Mouse (Mus musculus) stomach, postnatal 0 days (tissue): ENCODE measurements around the gene Serinc5. TPM values are rescaled to one million over a fixed set of nuclear protein-coding genes. Genes with fewer than 3 reads are reported as not detected.
A peak's percentile ranks its signal among the peaks of the same experiment; 100 is the strongest.

Experiments used
- ATAC-seq: fragments of 200-750 bp; cut with Nextera tagmentation; 2 replicates; pipeline ENCODE4 v1.8.0; 2017; ENCODE audit not compliant: low FRiP score, low TSS enrichment
- DNase-seq: peaks from one replicate; pipeline ENCODE4 v3.0.0-alpha.2; 2016; ENCODE audit warnings: low spot score
- H3K27ac ChIP-seq: fragments of 300-500 bp; sonication (generic); replicated peaks from 2 replicates; pipeline ENCODE4 v1.5.1; 2014; ENCODE audit warnings: mild to moderate bottlenecking, control low read depth
- H3K27me3 ChIP-seq: fragments of 300-500 bp; sonication (generic); 2 replicates; pipeline ENCODE4 v1.6.1; 2014; ENCODE audit warnings: low read length; ENCODE audit not compliant: control insufficient read depth, insufficient read depth
- H3K36me3 ChIP-seq: fragments of 300-500 bp; sonication (generic); 2 replicates; pipeline ENCODE4 v1.6.1; 2014; ENCODE audit warnings: low read length, mixed read lengths; ENCODE audit not compliant: control insufficient read depth, insufficient read depth
- H3K4me1 ChIP-seq: fragments of 300-500 bp; sonication (generic); replicated peaks from 2 replicates; pipeline ENCODE4 v1.6.1; 2014; ENCODE audit warnings: antibody characterized with exemption; ENCODE audit not compliant: control insufficient read depth, insufficient read depth
- H3K4me2 ChIP-seq: fragments of 300-500 bp; sonication (generic); replicated peaks from 2 replicates; pipeline ENCODE4 v1.6.1; 2014; ENCODE audit warnings: low read depth, mild to moderate bottlenecking, control low read depth, moderate library complexity
- H3K4me3 ChIP-seq: fragments of 300-500 bp; sonication (generic); 2 replicates; pipeline ENCODE4 v1.5.1; 2014; ENCODE audit warnings: low read depth, low read length, control low read depth
- H3K9ac ChIP-seq: fragments of 300-500 bp; sonication (generic); 2 replicates; pipeline ENCODE4 v1.6.1; 2014; ENCODE audit warnings: mild to moderate bottlenecking, low read length, control low read depth, mixed read lengths
- H3K9me3 ChIP-seq: fragments of 300-500 bp; sonication (generic); 2 replicates; pipeline ENCODE4 v1.6.1; 2016; ENCODE audit warnings: low read length; ENCODE audit not compliant: control insufficient read depth
- CTCF ChIP-seq: IDR thresholded peaks from 2 replicates; pipeline ENCODE4 v1.5.1; 2016; ENCODE audit warnings: antibody characterized with exemption, low read depth, mild to moderate bottlenecking, moderate library complexity
- EP300 ChIP-seq: optimal IDR thresholded peaks from 2 replicates; pipeline ENCODE3; 2016; ENCODE audit warnings: antibody characterized with exemption
- WGBS: fragments of 180-500 bp; shearing (Covaris S2); extraction: QIAGEN DNeasy Blood & Tissue Kit; methylation state at CpG from one replicate; pipeline ENCODE4 v1.1.7; 2014; 5-methylcytosine and 5-hydroxymethylcytosine counted together
- polyA plus RNA-seq: library from polyadenylated mRNA; unstranded; fragments of >200 nt; fragmentation: Nextera tagmentation; extraction: Ambion mirVana; gene quantifications from 2 replicates; pipeline ENCODE4 v1.2.1, GENCODE M21; 2015

Gene Serinc5
- polyA plus RNA-seq, 1 experiment from 2014 or later, result 14.5 TPM

DNA sequence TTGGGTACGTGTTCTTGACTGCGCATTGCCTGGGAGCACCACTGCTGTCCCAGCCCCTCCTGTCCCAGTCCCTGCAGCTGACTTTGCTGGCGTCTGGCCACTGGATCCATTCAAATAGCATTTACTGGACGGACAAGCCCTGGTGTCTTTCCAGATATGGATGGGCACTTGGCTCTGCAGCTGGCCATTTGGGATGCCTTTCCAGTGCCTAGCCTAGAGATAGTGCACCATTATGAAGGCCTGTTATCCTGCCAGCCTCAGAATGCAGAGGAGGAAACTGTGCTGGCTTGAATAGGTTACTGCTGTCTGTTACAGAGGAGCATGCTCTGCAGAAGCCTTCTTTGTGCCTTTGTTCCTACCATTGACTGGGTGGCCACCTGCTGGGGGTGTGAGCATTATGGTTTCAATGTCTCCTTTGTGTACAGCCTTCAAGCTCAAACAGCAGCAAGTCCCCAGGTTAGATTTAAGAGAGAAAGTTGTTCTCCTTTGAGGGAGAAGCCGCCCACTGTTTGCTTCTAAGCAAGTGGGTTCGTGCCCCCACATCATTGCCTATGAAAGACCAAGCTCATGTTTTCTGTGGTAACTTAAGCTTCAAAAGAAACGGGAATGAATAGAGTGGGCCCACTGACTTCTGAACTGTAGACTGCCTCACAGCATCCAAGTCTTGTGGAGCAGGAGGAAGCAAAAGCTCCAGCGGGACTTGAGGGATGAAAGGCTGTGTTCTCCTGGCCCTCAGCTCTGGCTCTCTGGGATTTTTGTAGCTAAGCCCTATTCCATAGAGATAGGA lies 92.5 kb downstream of the Serinc5 start:
- Histone ChIP-seq H3K9me3 (no peaks in the 10 kb centered on the region), H3K27ac (no peak overlapping the region), H3K9ac (no peak overlapping the region), H3K36me3 (0 out of 2 replicates have a peak, but pooled peaks cover 6% of the 10 kb centered on the region), H3K4me1 (no peaks in the 10 kb centered on the region), H3K27me3 (no peaks in the 10 kb centered on the region), H3K4me2 (no peak overlapping the region), H3K4me3 (no peak overlapping the region)
- ATAC-seq, result no peak
- TF ChIP-seq CTCF (peak; percentile 49), EP300 (no peak)
- DNase-seq, result peak; percentile 20
- 56% methylated on average over 8 of the region's 8 CpGs for WGBS

GRCm38 (mm10) chr13:92704189-92704588 lies 93.3 kb downstream of the Serinc5 start:
- Histone ChIP-seq H3K9me3 (no peaks in the 10 kb centered on the region), H3K4me3 (no peak overlapping the region), H3K4me1 (no peaks in the 10 kb centered on the region), H3K27ac (no peak overlapping the region), H3K4me2 (no peak overlapping the region), H3K36me3 (0 out of 2 replicates have a peak, but pooled peaks cover 9% of the 10 kb centered on the region), H3K9ac (no peak overlapping the region), H3K27me3 (no peaks in the 10 kb centered on the region)
- DNase-seq, result peak; percentile 9
- TF ChIP-seq CTCF (no peak), EP300 (no peak)
- 56% methylated on average over 7 of the region's 7 CpGs for WGBS
- no peak for ATAC-seq

DNA sequence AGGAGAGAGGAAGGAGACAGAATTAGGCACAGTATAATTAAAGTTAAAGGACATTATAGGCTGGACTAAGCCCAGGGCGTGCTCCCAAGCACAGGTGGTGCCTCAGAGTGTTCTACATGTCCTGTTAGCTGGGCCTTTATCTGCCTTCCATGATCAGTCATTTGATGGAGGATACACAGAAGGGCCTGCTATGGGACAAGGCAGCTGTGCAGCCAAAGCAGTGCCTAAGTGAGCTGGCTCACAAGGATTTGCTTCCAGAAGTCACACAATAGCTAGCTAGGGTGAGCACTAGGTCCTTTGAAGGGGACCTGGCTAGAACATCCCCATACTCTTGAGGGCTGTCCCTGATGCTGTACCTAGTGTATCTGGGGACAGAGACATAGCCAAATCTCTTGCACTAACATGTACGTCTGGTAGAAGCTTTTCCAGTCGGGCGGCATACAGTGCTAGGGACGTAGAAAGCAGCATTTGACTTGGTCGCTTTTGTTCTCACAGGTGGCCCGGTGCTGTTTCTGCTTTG lies 94.2 kb downstream of the Serinc5 start:
- no peak overlapping the region for H3K4me3 ChIP-seq
- H3K27ac ChIP-seq, result no peak overlapping the region
- TF ChIP-seq EP300, result no peak
- no peak for TF ChIP-seq CTCF
- H3K36me3 ChIP-seq, result 0 out of 2 replicates have a peak, but pooled peaks cover 12% of the 10 kb centered on the region
- no peaks in the 10 kb centered on the region for H3K4me1 ChIP-seq
- H3K9ac ChIP-seq, result no peak overlapping the region
- no peak for ATAC-seq
- peak; percentile 9 for DNase-seq
- no peaks in the 10 kb centered on the region for H3K9me3 ChIP-seq
- H3K27me3 ChIP-seq, result no peaks in the 10 kb centered on the region
- 88% methylated on average over 7 of the region's 7 CpGs for WGBS
- H3K4me2 ChIP-seq, result no peak overlapping the region

- Histone ChIP-seq H3K27me3 (no peaks in the 10 kb centered on the region), H3K4me1 (no peaks in the 10 kb centered on the region), H3K27ac (no peak overlapping the region), H3K9me3 (no peaks in the 10 kb centered on the region), H3K4me3 (no peak overlapping the region), H3K36me3 (0 out of 2 replicates have a peak, but pooled peaks cover 12% of the 10 kb centered on the region), H3K4me2 (no peak overlapping the region), H3K9ac (no peak overlapping the region)
- TF ChIP-seq CTCF (no peak), EP300 (no peak)
- WGBS, result 84% methylated on average over 9 of the region's 9 CpGs
- ATAC-seq (no peak), DNase-seq (peak; percentile 7)
Observed at GRCm38 (mm10) chr13:92706342-92707061, 95.6 kb downstream of the Serinc5 start.

DNA sequence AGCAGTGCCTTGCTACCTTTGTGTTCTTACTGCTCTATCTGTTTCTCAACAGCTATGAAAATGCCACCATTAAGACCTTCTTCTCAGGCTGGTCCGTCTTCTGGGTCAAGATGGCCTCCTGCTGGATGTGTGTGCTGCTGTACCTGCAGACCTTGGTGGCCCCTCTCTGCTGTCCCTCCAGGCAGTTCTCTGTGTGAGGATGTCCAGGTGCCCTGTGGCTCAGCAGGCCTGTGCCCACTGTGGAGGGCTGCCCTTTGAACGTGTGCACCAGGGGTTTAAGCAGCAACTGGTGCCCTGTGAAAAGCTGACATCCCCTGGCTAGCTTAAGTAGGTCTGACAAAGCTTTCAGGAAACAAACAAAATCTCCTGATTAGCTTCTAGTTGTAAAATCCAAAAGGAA lies 97.0 kb downstream of the Serinc5 start:
- Histone ChIP-seq H3K27ac (no peak overlapping the region), H3K9me3 (no peaks in the 10 kb centered on the region), H3K27me3 (no peaks in the 10 kb centered on the region), H3K36me3 (0 out of 2 replicates have a peak, but pooled peaks cover 12% of the 10 kb centered on the region), H3K4me1 (no peaks in the 10 kb centered on the region), H3K4me3 (no peak overlapping the region), H3K9ac (no peak overlapping the region), H3K4me2 (no peak overlapping the region)
- 70% methylated on average over 2 of the region's 2 CpGs for WGBS
- DNase-seq (peak; percentile 10), ATAC-seq (no peak)
- TF ChIP-seq EP300 (no peak), CTCF (peak; percentile 22; the same call in 1 of the 2 replicates)
